Mouse (Mus musculus) neural tube, embryonic 11.5 days (tissue): Measurements from ENCODE around the gene Ap2a1. TPM values are rescaled to one million over a fixed set of nuclear protein-coding genes. Genes with fewer than 3 reads are reported as not detected.

Source experiments
- ATAC-seq: fragments of 200-750 bp; cut with Nextera tagmentation; 2 replicates; pipeline ENCODE4 v1.8.0; 2017; ENCODE audit warnings: moderate number of reproducible peaks, mild to moderate bottlenecking, moderate TSS enrichment, moderate library complexity; ENCODE audit not compliant: insufficient read depth, low FRiP score, low TSS enrichment
- DNase-seq: peaks from one replicate; pipeline ENCODE4 v3.0.0-alpha.2; 2015; ENCODE audit warnings: low spot score
- H3K27ac ChIP-seq: fragments of 300-500 bp; sonication (generic); 2 replicates; pipeline ENCODE4 v1.5.1; 2014; ENCODE audit warnings: low read depth, mild to moderate bottlenecking, low read length
- H3K27me3 ChIP-seq: fragments of 300-500 bp; sonication (generic); 2 replicates; pipeline ENCODE4 v1.6.1; 2014; ENCODE audit warnings: mild to moderate bottlenecking, low read length, mixed read lengths; ENCODE audit not compliant: control insufficient read depth, insufficient read depth
- H3K36me3 ChIP-seq: fragments of 300-500 bp; sonication (generic); 2 replicates; pipeline ENCODE4 v1.6.1; 2014; ENCODE audit warnings: mild to moderate bottlenecking, low read length, moderate library complexity, mixed read lengths; ENCODE audit not compliant: control insufficient read depth, insufficient read depth
- H3K4me1 ChIP-seq: fragments of 300-500 bp; sonication (generic); 2 replicates; pipeline ENCODE4 v1.6.1; 2014; ENCODE audit warnings: low read length, mixed read lengths; ENCODE audit not compliant: control insufficient read depth, insufficient read depth
- H3K4me2 ChIP-seq: fragments of 300-500 bp; sonication (generic); 2 replicates; pipeline ENCODE4 v1.6.1; 2014; ENCODE audit warnings: low read depth, mild to moderate bottlenecking, moderate library complexity
- H3K4me3 ChIP-seq: fragments of 300-500 bp; sonication (generic); 2 replicates; pipeline ENCODE4 v1.5.1; 2014; ENCODE audit warnings: low read depth, low read length
- H3K9ac ChIP-seq: fragments of 300-500 bp; sonication (generic); 2 replicates; pipeline ENCODE4 v1.6.1; 2014; ENCODE audit warnings: mild to moderate bottlenecking, low read length
- H3K9me3 ChIP-seq: fragments of 300-500 bp; sonication (generic); 2 replicates; pipeline ENCODE4 v1.6.1; 2016; ENCODE audit warnings: low read length; ENCODE audit not compliant: control insufficient read depth
- whole genome bisulfite sequencing: fragments of 180-500 bp; shearing (Covaris S2); extraction: QIAGEN DNeasy Blood & Tissue Kit; methylation state at CpG from one replicate; pipeline ENCODE4 v1.1.7; 2014; 5-methylcytosine and 5-hydroxymethylcytosine counted together
- polyA plus RNA-seq: library from polyadenylated mRNA; unstranded; fragments of >200 nt; fragmentation: Nextera tagmentation; extraction: Ambion mirVana; gene quantifications from 2 replicates; pipeline ENCODE4 v1.2.1, GENCODE M21; 2014

Ap2a1 gene
- polyA plus RNA-seq, 1 experiment from 2014 or later: 92.5 TPM

GRCm38 (mm10) chr7:44965975-44966374, 36.7 kb upstream of the Ap2a1 start:
- no peak overlapping the region for H3K4me2 ChIP-seq
- H3K9ac ChIP-seq: no peak overlapping the region
- H3K27ac ChIP-seq: no peak overlapping the region
- H3K27me3 ChIP-seq: no peaks in the 10 kb centered on the region
- H3K9me3 ChIP-seq: no peaks in the 10 kb centered on the region
- peaks cover 3% of the 10 kb centered on the region for H3K4me1 ChIP-seq
- DNase-seq: no peak
- 86% methylated on average over 7 of the region's 7 CpGs for WGBS
- H3K36me3 ChIP-seq: peaks cover 7% of the 10 kb centered on the region; the same call in 1 of the 2 replicates
- ATAC-seq: no peak
- no peak overlapping the region for H3K4me3 ChIP-seq

GRCm38 (mm10) chr7:44964990-44965389, 35.7 kb upstream of the Ap2a1 start:
- H3K9ac ChIP-seq: no peak overlapping the region
- no peaks in the 10 kb centered on the region for H3K4me1 ChIP-seq
- H3K4me2 ChIP-seq: no peak overlapping the region
- H3K36me3 ChIP-seq: peaks cover 6% of the 10 kb centered on the region; the same call in 1 of the 2 replicates
- no peaks in the 10 kb centered on the region for H3K27me3 ChIP-seq
- H3K9me3 ChIP-seq: no peaks in the 10 kb centered on the region
- H3K27ac ChIP-seq: no peak overlapping the region
- 94% methylated on average over 13 of the region's 13 CpGs for WGBS
- ATAC-seq (no peak), DNase-seq (no peak)
- H3K4me3 ChIP-seq: no peak overlapping the region

DNA sequence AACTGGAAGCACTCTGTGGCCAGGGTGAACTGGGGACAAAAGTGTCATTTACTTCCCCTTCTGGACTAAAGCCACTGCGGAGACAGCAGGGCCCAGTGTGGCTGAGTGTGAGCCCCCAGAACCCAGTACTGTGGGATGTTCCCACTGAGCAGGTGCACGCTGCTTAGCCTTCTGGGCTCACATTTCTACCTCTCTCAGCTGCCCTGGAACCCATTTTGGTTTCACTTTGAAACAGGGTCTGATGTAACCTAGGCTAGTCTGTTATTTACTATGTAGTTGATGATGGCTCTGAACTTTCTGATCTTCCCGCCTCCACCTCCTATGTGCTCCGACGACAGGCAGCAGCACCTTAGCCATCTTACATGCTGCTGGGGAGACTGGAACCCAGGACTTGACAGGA, 33.5 kb upstream of the Ap2a1 start:
- H3K4me3 ChIP-seq: no peak overlapping the region
- ATAC-seq (no peak), DNase-seq (no peak)
- H3K9ac ChIP-seq: no peak overlapping the region
- no peaks in the 10 kb centered on the region for H3K9me3 ChIP-seq
- H3K4me2 ChIP-seq: no peak overlapping the region
- WGBS: 87% methylated on average over 5 of the region's 5 CpGs
- no peak overlapping the region for H3K27ac ChIP-seq
- H3K4me1 ChIP-seq: no peaks in the 10 kb centered on the region
- H3K27me3 ChIP-seq: no peaks in the 10 kb centered on the region
- peaks cover 6% of the 10 kb centered on the region; the same call in 1 of the 2 replicates for H3K36me3 ChIP-seq

GRCm38 (mm10) chr7:44962337-44962736, 33.0 kb upstream of the Ap2a1 start:
- Histone ChIP-seq H3K36me3 (peaks cover 6% of the 10 kb centered on the region; the same call in 1 of the 2 replicates), H3K9me3 (no peaks in the 10 kb centered on the region), H3K27me3 (no peaks in the 10 kb centered on the region), H3K9ac (no peak overlapping the region), H3K4me2 (no peak overlapping the region), H3K27ac (no peak overlapping the region), H3K4me3 (no peak overlapping the region), H3K4me1 (no peaks in the 10 kb centered on the region)
- ATAC-seq (no peak), DNase-seq (no peak)
- WGBS: 86% methylated on average over 8 of the region's 8 CpGs

- Histone ChIP-seq H3K27ac (no peak overlapping the region), H3K4me2 (no peak overlapping the region), H3K4me3 (no peak overlapping the region), H3K4me1 (no peaks in the 10 kb centered on the region), H3K36me3 (peaks cover 4% of the 10 kb centered on the region; the same call in 1 of the 2 replicates), H3K9ac (no peak overlapping the region), H3K27me3 (no peaks in the 10 kb centered on the region), H3K9me3 (no peaks in the 10 kb centered on the region)
- ATAC-seq: no peak
- WGBS: 93% methylated on average over 13 of the region's 13 CpGs
- no peak for DNase-seq
These were observed 31.2 kb upstream of the Ap2a1 start for GRCm38 (mm10) chr7:44960512-44960910.

GRCm38 (mm10) chr7:44959874-44960511, 30.7 kb upstream of the Ap2a1 start:
- no peak overlapping the region for H3K4me3 ChIP-seq
- no peak overlapping the region for H3K27ac ChIP-seq
- H3K9me3 ChIP-seq: no peaks in the 10 kb centered on the region
- no peaks in the 10 kb centered on the region for H3K4me1 ChIP-seq
- no peak for ATAC-seq
- no peak overlapping the region for H3K9ac ChIP-seq
- 90% methylated on average over 10 of the region's 10 CpGs for WGBS
- no peak overlapping the region for H3K4me2 ChIP-seq
- no peak for DNase-seq
- no peaks in the 10 kb centered on the region for H3K27me3 ChIP-seq
- H3K36me3 ChIP-seq: 0 out of 2 replicates have a peak, but pooled peaks cover 2% of the 10 kb centered on the region

- Histone ChIP-seq H3K9me3 (no peaks in the 10 kb centered on the region), H3K9ac (no peak overlapping the region), H3K4me2 (no peak overlapping the region), H3K4me3 (no peak overlapping the region), H3K27me3 (no peaks in the 10 kb centered on the region), H3K36me3 (0 out of 2 replicates have a peak, but pooled peaks cover 2% of the 10 kb centered on the region), H3K27ac (no peak overlapping the region), H3K4me1 (no peaks in the 10 kb centered on the region)
- 91% methylated on average over 8 of the region's 8 CpGs for WGBS
- ATAC-seq (no peak), DNase-seq (no peak)
These were observed 30.0 kb upstream of the Ap2a1 start for GRCm38 (mm10) chr7:44959281-44959680.

GRCm38 (mm10) chr7:44958208-44958607, 28.9 kb upstream of the Ap2a1 start:
- Histone ChIP-seq H3K36me3 (0 out of 2 replicates have a peak, but pooled peaks cover 2% of the 10 kb centered on the region), H3K27me3 (no peaks in the 10 kb centered on the region), H3K9ac (no peak overlapping the region), H3K4me1 (no peaks in the 10 kb centered on the region), H3K27ac (no peak overlapping the region), H3K4me2 (no peak overlapping the region), H3K9me3 (no peaks in the 10 kb centered on the region), H3K4me3 (no peak overlapping the region)
- WGBS: 64% methylated on average over 7 of the region's 7 CpGs
- ATAC-seq (no peak), DNase-seq (no peak)

DNA sequence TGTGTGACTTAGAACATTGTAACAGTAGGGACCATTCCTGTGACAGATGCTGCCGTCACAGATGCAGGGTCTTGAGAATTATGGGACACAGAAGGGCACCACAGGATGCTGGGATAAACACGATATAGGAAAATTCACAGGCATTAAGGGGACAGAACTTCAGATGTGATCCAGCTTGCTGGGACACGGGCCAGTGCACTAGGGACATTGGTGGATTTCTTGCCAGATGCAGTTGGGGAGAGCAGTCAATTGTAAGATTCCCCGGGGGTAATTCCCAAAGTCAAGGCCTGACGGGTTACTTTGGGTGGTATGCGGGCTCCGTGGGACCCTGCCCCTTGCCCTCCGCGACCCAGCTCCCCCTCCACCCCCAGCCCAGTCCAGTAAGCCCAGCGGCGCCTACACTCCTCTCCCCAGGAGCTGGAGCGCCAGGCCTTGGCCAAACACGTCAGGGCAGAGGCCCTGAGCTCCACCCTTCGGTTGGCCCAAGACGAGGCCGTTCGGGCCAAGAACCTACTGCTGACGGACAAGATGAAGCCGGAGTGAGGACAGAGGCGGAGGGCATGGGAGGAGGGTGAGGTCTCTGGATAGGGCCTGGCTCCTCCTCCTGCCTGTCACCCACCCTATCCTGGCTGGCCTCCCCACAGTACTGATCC, 28.0 kb upstream of the Ap2a1 start:
- no peak overlapping the region for H3K27ac ChIP-seq
- 73% methylated on average over 20 of the region's 20 CpGs for WGBS

More for the DNA sequence above, 28.0 kb upstream of the Ap2a1 start:
- H3K4me2 ChIP-seq: no peak overlapping the region
- H3K4me3 ChIP-seq: no peak overlapping the region
- DNase-seq (no peak), ATAC-seq (no peak)
- no peaks in the 10 kb centered on the region for H3K9me3 ChIP-seq
- H3K9ac ChIP-seq: no peak overlapping the region
- no peaks in the 10 kb centered on the region for H3K36me3 ChIP-seq
- no peaks in the 10 kb centered on the region for H3K27me3 ChIP-seq
- no peaks in the 10 kb centered on the region for H3K4me1 ChIP-seq
